Mouse (Mus musculus) liver, postnatal 0 days (tissue): ENCODE measurements around the gene Olfr126.

Source experiments
- CTCF ChIP-seq: sonication (generic); IDR thresholded peaks from 2 replicates; pipeline ENCODE4 v1.5.1; 2016; ENCODE audit warnings: antibody characterized with exemption, low read depth
- EP300 ChIP-seq: IDR thresholded peaks from 2 replicates; pipeline ENCODE4 v1.6.1; 2016; ENCODE audit warnings: antibody characterized with exemption, low read depth, mild to moderate bottlenecking

- TF ChIP-seq CTCF (no peak), EP300 (no peak)
Measured at GRCm38 (mm10) chr17:37847183-37847582, at the start of gene Olfr126.
